Mouse (Mus musculus): ENCODE measurements around the gene Nrsn1. TPM values are rescaled to one million over a fixed set of nuclear protein-coding genes. Genes with fewer than 3 reads are reported as not detected.
"Not testable (repeated sequence)": the region's sequence is repeated elsewhere in the genome, so short reads cannot be mapped to it uniquely, and the experiment has no call there.

Nrsn1 gene
- polyA plus RNA-seq (2014; fragmentation: Nextera tagmentation; extraction: Ambion mirVana): 2.5 and 3.3 TPM in 2 replicates

DNA sequence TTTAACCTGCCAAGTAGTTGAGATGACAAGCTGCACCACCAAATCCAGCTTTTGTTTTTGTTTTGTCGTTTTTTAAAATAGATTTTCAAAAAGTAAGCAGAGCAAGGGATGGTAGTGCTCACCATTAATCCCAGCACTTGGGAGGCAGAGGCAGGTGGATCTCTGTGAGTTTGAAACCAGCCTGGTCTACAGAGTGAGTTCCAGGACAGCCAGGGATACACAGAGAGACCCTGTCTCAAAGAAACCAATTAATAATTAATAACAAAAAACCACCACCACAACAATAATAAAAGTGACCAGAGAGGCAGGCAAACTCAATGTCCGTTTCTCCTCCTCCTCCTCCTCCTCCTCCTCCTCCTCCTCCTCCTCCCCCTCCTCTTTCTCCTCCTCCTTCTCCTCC, at the start of gene Nrsn1:
TSS of gene Nrsn1 (minus strand) at position 101 of the 400 bp plus-strand sequence.
- Histone ChIP-seq H3K4me3 (ENCODE audit: low read depth, low read length) (peak within 1 kb of the TSS; percentile 39), H3K4me2 (ENCODE audit: low read depth, low read length) (peak within 1 kb of the TSS; percentile 81)
- WGBS: 40% methylated on average over 2 of the region's 2 CpGs
- H3K36me3 ChIP-seq (ENCODE audit: control insufficient read depth, insufficient read depth, low read length); H3K9me3 ChIP-seq (ENCODE audit: control insufficient read depth, low read length); DNase-seq (ENCODE audit: low spot score); H3K27ac ChIP-seq (replicated peaks; ENCODE audit: low read depth, low read length); H3K4me1 ChIP-seq (ENCODE audit: control insufficient read depth, insufficient read depth, low read length); ATAC-seq (ENCODE audit: low read depth); H3K9ac ChIP-seq (ENCODE audit: low read depth, low read length); H3K27me3 ChIP-seq (replicated peaks; ENCODE audit: control insufficient read depth, insufficient read depth, low read length): not testable (repeated sequence)

- H3K27ac ChIP-seq (replicated peaks; ENCODE audit: low read depth, low read length): no peak overlapping the region
- H3K9me3 ChIP-seq (ENCODE audit: control insufficient read depth, low read length): no peaks in the 10 kb centered on the region
- WGBS: 89% methylated on average over 2 of the region's 2 CpGs
- no peak overlapping the region for H3K4me3 ChIP-seq (ENCODE audit: low read depth, low read length)
- H3K9ac ChIP-seq (ENCODE audit: low read depth, low read length): no peak overlapping the region
- H3K4me1 ChIP-seq (ENCODE audit: control insufficient read depth, insufficient read depth, low read length): no peaks in the 10 kb centered on the region
- ATAC-seq (ENCODE audit: low read depth) (no peak), DNase-seq (ENCODE audit: low spot score) (no peak)
- no peaks in the 10 kb centered on the region for H3K36me3 ChIP-seq (ENCODE audit: control insufficient read depth, insufficient read depth, low read length)
- no peak overlapping the region for H3K4me2 ChIP-seq (ENCODE audit: low read depth, low read length)
- no peaks in the 10 kb centered on the region for H3K27me3 ChIP-seq (replicated peaks; ENCODE audit: control insufficient read depth, insufficient read depth, low read length)
Measured at GRCm38 (mm10) chr13:25312059-25312458, 41.8 kb upstream of the Nrsn1 start.

DNA sequence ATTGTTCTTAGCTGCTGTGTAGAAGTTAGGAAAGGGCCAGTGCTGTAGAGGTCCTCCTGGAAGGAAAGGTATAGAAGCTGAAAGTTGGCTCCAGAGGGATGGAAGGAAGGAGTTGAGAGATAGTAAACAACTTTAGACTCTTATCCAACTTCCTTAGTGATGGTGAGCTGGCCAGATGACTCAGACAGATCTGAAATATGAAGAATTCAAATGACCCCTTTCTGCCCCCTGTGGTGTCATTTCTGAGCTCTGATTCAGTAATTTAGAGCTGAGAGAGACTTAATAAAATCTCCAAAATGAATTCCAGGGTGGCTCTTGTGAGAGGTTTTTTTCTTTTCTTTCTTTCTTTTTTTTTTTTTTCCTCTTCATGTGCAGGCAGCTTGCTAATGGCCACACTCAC, 39.8 kb upstream of the Nrsn1 start:
- ATAC-seq (ENCODE audit: low read depth) (no peak), DNase-seq (ENCODE audit: low spot score) (no peak)
- Histone ChIP-seq H3K9me3 (ENCODE audit: control insufficient read depth, low read length) (no peaks in the 10 kb centered on the region), H3K4me2 (ENCODE audit: low read depth, low read length) (no peak overlapping the region), H3K9ac (ENCODE audit: low read depth, low read length) (no peak overlapping the region), H3K36me3 (ENCODE audit: control insufficient read depth, insufficient read depth, low read length) (no peaks in the 10 kb centered on the region), H3K4me3 (ENCODE audit: low read depth, low read length) (no peak overlapping the region), H3K27ac (replicated peaks; ENCODE audit: low read depth, low read length) (no peak overlapping the region), H3K27me3 (replicated peaks; ENCODE audit: control insufficient read depth, insufficient read depth, low read length) (no peaks in the 10 kb centered on the region), H3K4me1 (ENCODE audit: control insufficient read depth, insufficient read depth, low read length) (no peaks in the 10 kb centered on the region)

DNA sequence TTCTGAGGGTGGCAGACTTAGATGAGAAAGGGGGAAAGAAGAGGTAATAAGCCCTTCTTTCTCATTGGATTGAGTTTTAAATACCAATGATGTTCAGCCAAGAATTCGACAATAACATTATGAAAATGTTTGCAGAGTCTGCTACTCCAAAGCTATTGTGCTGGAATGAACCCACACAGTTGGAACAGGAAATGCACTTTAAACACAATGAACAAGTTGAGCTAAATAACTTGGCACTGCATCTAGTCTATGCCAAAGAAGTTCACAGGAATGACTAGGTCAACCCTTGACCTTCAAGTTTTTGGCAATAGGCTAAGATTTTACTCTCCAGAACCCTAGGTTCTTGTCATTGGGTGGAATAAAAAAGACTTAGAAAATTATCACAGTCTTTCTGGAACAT, 18.4 kb upstream of the Nrsn1 start:
- H3K27ac ChIP-seq (replicated peaks; ENCODE audit: low read depth, low read length): no peak overlapping the region
- H3K9ac ChIP-seq (ENCODE audit: low read depth, low read length): no peak overlapping the region
- 92% methylated on average over 1 of the region's 1 CpGs for WGBS
- H3K4me1 ChIP-seq (ENCODE audit: control insufficient read depth, insufficient read depth, low read length): no peaks in the 10 kb centered on the region
- H3K4me2 ChIP-seq (ENCODE audit: low read depth, low read length): no peak overlapping the region
- DNase-seq (ENCODE audit: low spot score) (no peak), ATAC-seq (ENCODE audit: low read depth) (no peak)
- H3K4me3 ChIP-seq (ENCODE audit: low read depth, low read length): no peak overlapping the region
- no peaks in the 10 kb centered on the region for H3K36me3 ChIP-seq (ENCODE audit: control insufficient read depth, insufficient read depth, low read length)
- H3K9me3 ChIP-seq (ENCODE audit: control insufficient read depth, low read length): no peaks in the 10 kb centered on the region
- no peaks in the 10 kb centered on the region for H3K27me3 ChIP-seq (replicated peaks; ENCODE audit: control insufficient read depth, insufficient read depth, low read length)

GRCm38 (mm10) chr13:25274934-25275565, 4.7 kb upstream of the Nrsn1 start:
- Histone ChIP-seq H3K36me3 (ENCODE audit: control insufficient read depth, insufficient read depth, low read length) (no peaks in the 10 kb centered on the region), H3K4me1 (ENCODE audit: control insufficient read depth, insufficient read depth, low read length) (peaks cover under 1% of the 10 kb centered on the region; the same call in 1 of the 2 replicates), H3K27ac (replicated peaks; ENCODE audit: low read depth, low read length) (no peak overlapping the region), H3K4me2 (ENCODE audit: low read depth, low read length) (no peak overlapping the region), H3K9ac (ENCODE audit: low read depth, low read length) (no peak overlapping the region), H3K4me3 (ENCODE audit: low read depth, low read length) (no peak overlapping the region), H3K9me3 (ENCODE audit: control insufficient read depth, low read length) (no peaks in the 10 kb centered on the region), H3K27me3 (replicated peaks; ENCODE audit: control insufficient read depth, insufficient read depth, low read length) (no peaks in the 10 kb centered on the region)
- DNase-seq (ENCODE audit: low spot score) (no peak), ATAC-seq (ENCODE audit: low read depth) (no peak)
- WGBS: 38% methylated on average over 5 of the region's 5 CpGs

GRCm38 (mm10) chr13:25272189-25272588, 1.9 kb upstream of the Nrsn1 start:
- H3K4me1 ChIP-seq (ENCODE audit: control insufficient read depth, insufficient read depth, low read length): peaks cover 8% of the 10 kb centered on the region
- 45% methylated on average over 4 of the region's 4 CpGs for WGBS
- no peak overlapping the region for H3K9ac ChIP-seq (ENCODE audit: low read depth, low read length)
- DNase-seq (ENCODE audit: low spot score) (no peak), ATAC-seq (ENCODE audit: low read depth) (no peak)
- no peak overlapping the region for H3K27ac ChIP-seq (replicated peaks; ENCODE audit: low read depth, low read length)
- no peak overlapping the region for H3K4me2 ChIP-seq (ENCODE audit: low read depth, low read length)
- H3K4me3 ChIP-seq (ENCODE audit: low read depth, low read length): no peak overlapping the region
- H3K36me3 ChIP-seq (ENCODE audit: control insufficient read depth, insufficient read depth, low read length): no peaks in the 10 kb centered on the region
- no peaks in the 10 kb centered on the region for H3K9me3 ChIP-seq (ENCODE audit: control insufficient read depth, low read length)
- H3K27me3 ChIP-seq (replicated peaks; ENCODE audit: control insufficient read depth, insufficient read depth, low read length): no peaks in the 10 kb centered on the region

DNA sequence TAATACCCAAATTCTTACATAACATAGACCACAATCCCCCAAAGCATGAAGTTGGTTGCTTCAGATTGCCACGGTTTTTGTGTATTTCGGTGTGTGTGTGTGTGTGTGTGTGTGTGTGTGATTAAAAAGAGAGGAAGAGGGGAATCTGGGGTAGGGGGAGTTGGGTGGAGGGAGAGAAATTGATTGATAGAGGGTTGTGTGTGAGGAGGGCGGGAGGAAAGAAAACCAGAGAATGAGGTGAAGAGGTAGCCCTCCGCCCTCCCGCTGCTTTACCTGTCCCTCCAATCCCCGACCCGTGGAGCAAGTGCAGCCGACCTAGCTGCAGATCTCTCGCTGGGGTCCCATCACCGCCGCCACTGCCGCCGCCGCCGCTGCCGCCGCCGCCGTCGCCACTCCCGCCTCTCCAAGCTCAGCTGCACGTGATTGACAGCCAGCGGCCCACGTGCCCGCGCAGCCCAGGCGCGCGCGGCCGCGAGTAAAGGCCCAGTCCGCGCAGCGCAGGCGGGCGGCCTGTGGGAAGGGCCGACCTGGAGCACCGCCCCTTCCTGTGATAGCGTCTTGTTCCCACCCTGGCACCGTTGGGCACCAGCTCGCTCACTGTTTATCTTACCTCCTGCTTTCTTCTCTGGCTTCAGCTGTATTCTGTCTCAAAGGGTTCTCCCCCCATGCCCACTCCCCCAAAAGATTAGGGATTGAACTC, 583 bp downstream of the Nrsn1 start:
- DNase-seq (ENCODE audit: low spot score) (peak; percentile 71), ATAC-seq (ENCODE audit: low read depth) (peak; percentile 92)
- Histone ChIP-seq H3K9me3 (ENCODE audit: control insufficient read depth, low read length) (no peaks in the 10 kb centered on the region), H3K36me3 (ENCODE audit: control insufficient read depth, insufficient read depth, low read length) (no peaks in the 10 kb centered on the region), H3K9ac (ENCODE audit: low read depth, low read length) (no peak overlapping the region), H3K27ac (replicated peaks; ENCODE audit: low read depth, low read length) (no peak overlapping the region), H3K4me1 (ENCODE audit: control insufficient read depth, insufficient read depth, low read length) (peaks cover 8% of the 10 kb centered on the region), H3K27me3 (replicated peaks; ENCODE audit: control insufficient read depth, insufficient read depth, low read length) (no peaks in the 10 kb centered on the region), H3K4me3 (ENCODE audit: low read depth, low read length) (peak overlapping the region; percentile 39), H3K4me2 (ENCODE audit: low read depth, low read length) (peak overlapping the region; percentile 81)
- 10% methylated on average over 7 of the region's 42 CpGs for WGBS

- Histone ChIP-seq H3K4me1 (ENCODE audit: control insufficient read depth, insufficient read depth, low read length) (peaks cover 8% of the 10 kb centered on the region), H3K4me2 (ENCODE audit: low read depth, low read length) (peak overlapping the region; percentile 81; the same call in 1 of the 2 replicates), H3K27ac (replicated peaks; ENCODE audit: low read depth, low read length) (no peak overlapping the region), H3K27me3 (replicated peaks; ENCODE audit: control insufficient read depth, insufficient read depth, low read length) (no peaks in the 10 kb centered on the region), H3K9me3 (ENCODE audit: control insufficient read depth, low read length) (no peaks in the 10 kb centered on the region), H3K4me3 (ENCODE audit: low read depth, low read length) (no peak overlapping the region), H3K9ac (ENCODE audit: low read depth, low read length) (no peak overlapping the region), H3K36me3 (ENCODE audit: control insufficient read depth, insufficient read depth, low read length) (no peaks in the 10 kb centered on the region)
- DNase-seq (ENCODE audit: low spot score): peak; percentile 84
- peak; percentile 53; the same call in 1 of the 2 replicates for ATAC-seq (ENCODE audit: low read depth)
- 8% methylated on average over 2 of the region's 2 CpGs for WGBS
Measured at GRCm38 (mm10) chr13:25269039-25269438, 1.3 kb downstream of the Nrsn1 start.

DNA sequence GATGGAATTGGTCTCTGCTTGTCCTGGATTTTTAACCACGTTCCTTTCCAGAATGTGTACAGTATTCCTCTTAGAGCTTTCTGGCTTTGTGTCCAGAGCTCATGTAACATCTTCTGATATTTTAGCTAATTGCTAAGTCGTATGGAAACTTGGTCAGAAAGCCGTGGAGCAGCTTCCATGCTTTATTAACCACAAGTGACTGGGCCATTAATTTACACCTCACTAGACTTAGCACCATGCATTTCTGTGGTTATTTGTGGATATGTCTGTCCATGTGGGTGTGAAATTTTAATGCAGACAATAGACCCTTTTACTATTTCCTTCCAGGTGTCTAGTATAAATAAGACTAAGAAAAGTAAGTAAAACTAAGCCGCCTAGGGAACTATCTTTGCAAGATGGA, 7.6 kb downstream of the Nrsn1 start:
- H3K9me3 ChIP-seq (ENCODE audit: control insufficient read depth, low read length): no peaks in the 10 kb centered on the region
- H3K4me2 ChIP-seq (ENCODE audit: low read depth, low read length): no peak overlapping the region
- no peak overlapping the region for H3K4me3 ChIP-seq (ENCODE audit: low read depth, low read length)
- H3K4me1 ChIP-seq (ENCODE audit: control insufficient read depth, insufficient read depth, low read length): no peaks in the 10 kb centered on the region
- H3K27ac ChIP-seq (replicated peaks; ENCODE audit: low read depth, low read length): no peak overlapping the region
- no peaks in the 10 kb centered on the region for H3K27me3 ChIP-seq (replicated peaks; ENCODE audit: control insufficient read depth, insufficient read depth, low read length)
- DNase-seq (ENCODE audit: low spot score) (no peak), ATAC-seq (ENCODE audit: low read depth) (no peak)
- WGBS: 67% methylated on average over 4 of the region's 4 CpGs
- no peak overlapping the region for H3K9ac ChIP-seq (ENCODE audit: low read depth, low read length)
- H3K36me3 ChIP-seq (ENCODE audit: control insufficient read depth, insufficient read depth, low read length): no peaks in the 10 kb centered on the region
